Mouse (Mus musculus): Measurements from ENCODE around the gene Olfr1312. TPM values are rescaled to one million over a fixed set of nuclear protein-coding genes. Genes with fewer than 3 reads are reported as not detected.
"Not testable (repeated sequence)": the region's sequence is repeated elsewhere in the genome, so short reads cannot be mapped to it uniquely, and the experiment has no call there.

Gene Olfr1312
- polyA plus RNA-seq (2012; rRNA removed) = not detected in 2 replicates

DNA sequence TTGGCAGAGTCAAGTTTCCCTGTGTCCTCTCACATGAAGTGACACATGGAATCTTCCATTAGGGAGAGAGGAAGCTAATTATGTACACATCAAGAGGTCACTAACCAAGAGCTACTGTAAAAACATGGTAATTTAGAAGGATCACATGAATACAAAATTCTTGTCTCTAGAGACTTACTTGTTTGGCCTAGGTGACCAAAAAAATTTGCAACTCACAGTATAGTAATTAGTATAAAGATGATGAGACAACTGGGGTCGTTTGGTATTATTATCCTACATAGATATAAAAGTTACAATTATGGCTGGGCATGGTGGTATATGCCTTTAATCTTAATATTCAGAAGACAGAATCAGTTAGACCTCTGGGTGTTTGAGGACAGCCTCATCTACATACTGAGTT, at the start of gene Olfr1312:
Gene Olfr1312, minus strand, starts transcription at position 101 of the 400 bp plus-strand sequence.
- Histone ChIP-seq H3K36me3 (ENCODE audit: control insufficient read depth, insufficient read depth, low read length) (no peaks in the 10 kb centered on the region), H3K4me1 (ENCODE audit: control insufficient read depth, insufficient read depth, low read length) (no peaks in the 10 kb centered on the region), H3K27ac (ENCODE audit: control insufficient read depth, insufficient read depth, low read depth, low read length) (no peak within 1 kb of the TSS), H3K27me3 (ENCODE audit: control insufficient read depth, insufficient read depth, low read length) (no peaks in the 10 kb centered on the region), H3K4me3 (ENCODE audit: control insufficient read depth, low read depth, low read length) (no peak within 1 kb of the TSS)
- TF ChIP-seq POLR2A (IDR thresholded peaks at IDR 0.05; ENCODE audit: control insufficient read depth, low read depth, low read length) (no peak), CTCF (IDR thresholded peaks at IDR 0.05; ENCODE audit: control insufficient read depth, insufficient read depth, insufficient replicate concordance, low read depth, low read length) (no peak)

DNA sequence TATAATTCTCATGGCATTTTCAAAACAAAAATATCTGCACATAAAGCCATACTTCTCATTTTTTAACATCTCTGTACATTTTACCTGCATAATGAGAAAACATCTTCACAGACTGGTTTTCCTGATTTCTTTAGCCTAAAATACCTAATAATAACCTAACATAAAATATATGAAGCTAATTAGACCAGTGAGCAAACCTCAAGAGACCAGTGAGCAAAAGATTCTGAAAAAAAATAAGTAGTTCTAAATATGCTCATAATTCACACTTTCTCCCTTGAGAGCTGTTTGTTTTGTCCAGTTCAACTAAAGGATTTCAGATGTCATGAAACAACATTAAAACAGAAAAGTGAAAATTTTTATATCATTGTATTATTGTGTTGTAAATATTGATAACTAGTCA, 46.6 kb upstream of the Olfr1312 start, which contains the start of gene Olfr1314:
Gene Olfr1314, minus strand, starts transcription at position 101 of the 400 bp plus-strand sequence.
- Histone ChIP-seq H3K4me1 (ENCODE audit: control insufficient read depth, insufficient read depth, low read length) (no peaks in the 10 kb centered on the region), H3K4me3 (ENCODE audit: control insufficient read depth, low read depth, low read length) (no peak within 1 kb of the TSS), H3K27me3 (ENCODE audit: control insufficient read depth, insufficient read depth, low read length) (no peaks in the 10 kb centered on the region), H3K27ac (ENCODE audit: control insufficient read depth, insufficient read depth, low read depth, low read length) (no peak within 1 kb of the TSS), H3K36me3 (ENCODE audit: control insufficient read depth, insufficient read depth, low read length) (no peaks in the 10 kb centered on the region)
- TF ChIP-seq POLR2A (IDR thresholded peaks at IDR 0.05; ENCODE audit: control insufficient read depth, low read depth, low read length) (no peak), CTCF (IDR thresholded peaks at IDR 0.05; ENCODE audit: control insufficient read depth, insufficient read depth, insufficient replicate concordance, low read depth, low read length) (no peak)

DNA sequence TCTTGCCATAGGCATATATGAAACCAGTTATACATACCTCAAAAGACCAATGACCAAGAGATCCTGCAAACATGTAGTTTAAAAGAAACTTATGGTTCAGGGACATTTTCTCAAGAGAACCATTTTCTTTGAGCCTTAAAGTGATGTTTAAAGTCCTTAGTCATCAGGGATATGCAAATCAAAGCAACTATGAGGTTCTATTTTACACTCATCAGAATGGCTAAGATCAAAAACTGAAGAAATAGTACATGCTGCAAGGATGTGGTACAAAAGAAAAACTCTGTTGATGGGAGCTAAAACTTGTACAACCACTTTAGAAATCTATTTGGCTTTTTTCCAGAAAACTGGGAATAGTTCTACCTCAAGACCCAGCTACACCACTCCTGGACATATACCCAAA, 27.7 kb upstream of the Olfr1312 start, which contains the start of gene Olfr1313:
Gene Olfr1313, minus strand, starts transcription at position 101 of the 400 bp plus-strand sequence.
- H3K27me3 ChIP-seq (ENCODE audit: control insufficient read depth, insufficient read depth, low read length) = no peaks in the 10 kb centered on the region
- H3K27ac ChIP-seq (ENCODE audit: control insufficient read depth, insufficient read depth, low read depth, low read length) = no peak within 1 kb of the TSS
- H3K36me3 ChIP-seq (ENCODE audit: control insufficient read depth, insufficient read depth, low read length) = no peaks in the 10 kb centered on the region
- H3K4me3 ChIP-seq (ENCODE audit: control insufficient read depth, low read depth, low read length) = no peak within 1 kb of the TSS
- no peak for TF ChIP-seq POLR2A (IDR thresholded peaks at IDR 0.05; ENCODE audit: control insufficient read depth, low read depth, low read length)
- TF ChIP-seq CTCF (IDR thresholded peaks at IDR 0.05; ENCODE audit: control insufficient read depth, insufficient read depth, insufficient replicate concordance, low read depth, low read length) = no peak
- no peaks in the 10 kb centered on the region for H3K4me1 ChIP-seq (ENCODE audit: control insufficient read depth, insufficient read depth, low read length)

DNA sequence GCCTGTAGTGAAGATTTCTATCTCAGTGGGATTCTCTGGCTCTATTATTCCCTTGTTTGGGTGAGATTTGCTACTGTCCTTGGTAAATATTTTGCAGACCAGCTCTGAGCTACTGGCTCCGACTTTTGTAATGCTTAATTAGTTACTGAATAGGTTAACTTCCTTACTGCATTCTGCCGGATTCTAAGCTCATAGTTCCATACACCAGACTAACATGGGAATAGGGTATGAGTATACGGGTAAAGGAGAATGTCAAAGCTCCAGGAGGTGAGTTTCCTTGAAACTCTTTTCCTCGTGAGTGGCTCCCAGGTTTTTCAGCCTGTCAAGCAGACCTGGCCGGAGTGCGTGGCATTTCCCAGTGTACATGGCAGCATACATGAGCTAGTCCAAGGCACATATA, 23.1 kb downstream of the Olfr1312 start:
- H3K36me3 ChIP-seq (ENCODE audit: control insufficient read depth, insufficient read depth, low read length); H3K4me1 ChIP-seq (ENCODE audit: control insufficient read depth, insufficient read depth, low read length); H3K27ac ChIP-seq (ENCODE audit: control insufficient read depth, insufficient read depth, low read depth, low read length); H3K27me3 ChIP-seq (ENCODE audit: control insufficient read depth, insufficient read depth, low read length); H3K4me3 ChIP-seq (ENCODE audit: control insufficient read depth, low read depth, low read length): not testable (repeated sequence)

DNA sequence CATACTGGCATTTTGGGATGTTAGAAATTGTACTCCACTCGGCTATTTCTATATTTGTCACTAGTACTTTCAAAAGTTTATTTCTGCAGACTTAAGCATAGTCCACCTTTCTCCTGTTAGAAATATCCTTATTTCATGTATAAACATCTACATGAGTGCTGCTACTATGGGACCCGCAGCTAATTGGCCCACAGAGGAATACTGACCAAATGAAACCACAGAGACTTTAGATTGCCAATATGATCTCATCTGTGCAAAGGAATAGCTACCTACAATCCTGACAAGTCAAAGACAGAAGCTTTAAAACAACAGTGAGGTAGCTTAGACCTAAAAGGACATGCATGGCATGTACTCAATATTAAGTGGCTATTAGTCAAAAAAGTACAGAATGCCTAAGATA, 25.7 kb downstream of the Olfr1312 start, which contains the start of gene Olfr1311:
Gene Olfr1311, minus strand, starts transcription at position 101 of the 400 bp plus-strand sequence.
- H3K4me3 ChIP-seq (ENCODE audit: control insufficient read depth, low read depth, low read length) = no peak within 1 kb of the TSS
- no peaks in the 10 kb centered on the region for H3K4me1 ChIP-seq (ENCODE audit: control insufficient read depth, insufficient read depth, low read length)
- H3K27me3 ChIP-seq (ENCODE audit: control insufficient read depth, insufficient read depth, low read length) = no peaks in the 10 kb centered on the region
- TF ChIP-seq POLR2A (IDR thresholded peaks at IDR 0.05; ENCODE audit: control insufficient read depth, low read depth, low read length) = no peak
- no peak for TF ChIP-seq CTCF (IDR thresholded peaks at IDR 0.05; ENCODE audit: control insufficient read depth, insufficient read depth, insufficient replicate concordance, low read depth, low read length)
- H3K27ac ChIP-seq (ENCODE audit: control insufficient read depth, insufficient read depth, low read depth, low read length) = no peak within 1 kb of the TSS
- no peaks in the 10 kb centered on the region for H3K36me3 ChIP-seq (ENCODE audit: control insufficient read depth, insufficient read depth, low read length)

DNA sequence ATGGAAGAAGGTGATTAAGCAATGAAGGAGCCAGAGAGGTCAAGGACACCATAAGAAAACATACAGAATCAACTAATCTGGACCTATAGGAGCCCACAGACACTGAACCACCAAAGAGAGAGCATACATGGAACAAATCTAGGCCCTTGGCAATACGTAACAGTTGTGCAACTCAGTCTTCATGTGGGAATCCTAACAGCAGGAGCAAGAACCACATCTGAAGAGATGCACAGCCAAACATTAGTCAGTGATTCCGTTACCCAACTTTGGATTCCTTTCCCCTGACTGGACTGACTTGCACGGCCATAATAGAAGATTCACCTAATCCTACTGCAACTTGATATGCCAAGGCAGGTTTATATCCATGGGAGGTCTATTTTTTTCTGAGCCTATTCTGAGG, 35.1 kb downstream of the Olfr1312 start:
- no peaks in the 10 kb centered on the region for H3K27me3 ChIP-seq (ENCODE audit: control insufficient read depth, insufficient read depth, low read length)
- H3K4me1 ChIP-seq (ENCODE audit: control insufficient read depth, insufficient read depth, low read length) = no peaks in the 10 kb centered on the region

DNA sequence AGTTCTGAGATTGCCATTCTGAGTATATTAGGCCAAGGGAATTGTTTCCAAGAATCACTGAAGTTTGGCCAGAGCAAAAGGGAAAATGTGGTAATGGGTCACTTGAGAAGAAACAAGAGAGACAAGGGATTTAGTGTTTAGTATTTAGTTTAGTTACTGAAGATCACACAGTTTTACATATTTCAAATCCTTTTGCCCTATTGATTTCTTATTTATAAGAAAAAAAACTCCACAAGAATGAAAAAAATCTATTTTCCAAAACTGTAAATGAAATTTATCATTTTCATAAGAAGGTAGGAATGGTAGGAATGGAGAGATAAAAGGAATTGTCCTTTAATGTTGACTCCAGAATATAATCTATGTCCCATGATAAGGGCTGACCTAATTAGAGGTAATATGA, 37.4 kb downstream of the Olfr1312 start, which contains the start of gene Olfr1310:
Gene Olfr1310, minus strand, starts transcription at position 101 of the 400 bp plus-strand sequence.
- Histone ChIP-seq H3K27ac (ENCODE audit: control insufficient read depth, insufficient read depth, low read depth, low read length) (no peak within 1 kb of the TSS), H3K27me3 (ENCODE audit: control insufficient read depth, insufficient read depth, low read length) (no peaks in the 10 kb centered on the region), H3K36me3 (ENCODE audit: control insufficient read depth, insufficient read depth, low read length) (no peaks in the 10 kb centered on the region), H3K4me1 (ENCODE audit: control insufficient read depth, insufficient read depth, low read length) (no peaks in the 10 kb centered on the region), H3K4me3 (ENCODE audit: control insufficient read depth, low read depth, low read length) (no peak within 1 kb of the TSS)
- TF ChIP-seq POLR2A (IDR thresholded peaks at IDR 0.05; ENCODE audit: control insufficient read depth, low read depth, low read length) = no peak
- no peak for TF ChIP-seq CTCF (IDR thresholded peaks at IDR 0.05; ENCODE audit: control insufficient read depth, insufficient read depth, insufficient replicate concordance, low read depth, low read length)

More for the DNA sequence above, 35.1 kb downstream of the Olfr1312 start:
- TF ChIP-seq POLR2A (IDR thresholded peaks at IDR 0.05; ENCODE audit: control insufficient read depth, low read depth, low read length) = no peak
- Histone ChIP-seq H3K27ac (ENCODE audit: control insufficient read depth, insufficient read depth, low read depth, low read length) (no peak overlapping the region), H3K4me3 (ENCODE audit: control insufficient read depth, low read depth, low read length) (no peak overlapping the region), H3K36me3 (ENCODE audit: control insufficient read depth, insufficient read depth, low read length) (no peaks in the 10 kb centered on the region)

DNA sequence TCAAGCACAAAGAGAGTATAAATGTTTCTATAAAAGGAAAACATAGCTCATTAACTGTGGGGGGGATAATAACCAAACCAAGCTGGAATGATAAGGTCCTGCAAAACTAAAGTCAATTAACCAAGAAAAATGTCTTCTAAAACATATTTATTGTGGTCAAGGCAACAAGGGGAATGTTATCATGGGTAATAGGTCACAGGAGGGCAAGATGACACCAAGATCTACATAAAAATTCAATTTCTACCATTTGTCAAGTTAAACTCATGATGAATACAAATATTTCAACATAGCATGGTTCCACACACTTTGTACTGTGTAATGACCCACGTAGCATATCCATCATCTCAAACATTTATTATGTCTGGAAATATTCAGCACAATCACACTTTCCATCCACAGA, 59.9 kb downstream of the Olfr1312 start, which contains the start of gene Olfr1309:
Gene Olfr1309, minus strand, starts transcription at position 101 of the 400 bp plus-strand sequence.
- Histone ChIP-seq H3K27me3 (ENCODE audit: control insufficient read depth, insufficient read depth, low read length) (no peaks in the 10 kb centered on the region), H3K27ac (ENCODE audit: control insufficient read depth, insufficient read depth, low read depth, low read length) (no peak within 1 kb of the TSS), H3K36me3 (ENCODE audit: control insufficient read depth, insufficient read depth, low read length) (no peaks in the 10 kb centered on the region), H3K4me1 (ENCODE audit: control insufficient read depth, insufficient read depth, low read length) (no peaks in the 10 kb centered on the region), H3K4me3 (ENCODE audit: control insufficient read depth, low read depth, low read length) (no peak within 1 kb of the TSS)
- no peak for TF ChIP-seq CTCF (IDR thresholded peaks at IDR 0.05; ENCODE audit: control insufficient read depth, insufficient read depth, insufficient replicate concordance, low read depth, low read length)
- no peak for TF ChIP-seq POLR2A (IDR thresholded peaks at IDR 0.05; ENCODE audit: control insufficient read depth, low read depth, low read length)

Other genes starting within 250 kb of the Olfr1312 start
- gene Olfr1303, start 229.9 kb downstream of the Olfr1312 start, polyA plus RNA-seq (2012; rRNA removed) = not detected in 2 replicates
- not detected in 2 replicates for gene Olfr1305, start 173.1 kb downstream of the Olfr1312 start, polyA plus RNA-seq (2012; rRNA removed)
- gene Olfr1306, start 134.0 kb downstream of the Olfr1312 start, polyA plus RNA-seq (2012; rRNA removed) = not detected in 2 replicates
- gene Olfr1307, start 100.8 kb downstream of the Olfr1312 start, polyA plus RNA-seq (2012; rRNA removed) = not detected in 2 replicates
- gene Olfr1308, start 85.3 kb downstream of the Olfr1312 start, polyA plus RNA-seq (2012; rRNA removed) = not detected in 2 replicates
- not detected in 2 replicates for gene Olfr1309, start 60.0 kb downstream of the Olfr1312 start, polyA plus RNA-seq (2012; rRNA removed)
- gene Olfr1310, start 37.5 kb downstream of the Olfr1312 start, polyA plus RNA-seq (2012; rRNA removed) = not detected in 2 replicates
- not detected in 2 replicates for gene Olfr1311, start 25.8 kb downstream of the Olfr1312 start, polyA plus RNA-seq (2012; rRNA removed)
- not detected in 2 replicates for gene Olfr1313, start 27.6 kb upstream of the Olfr1312 start, polyA plus RNA-seq (2012; rRNA removed)
- gene Olfr1314, start 46.5 kb upstream of the Olfr1312 start, polyA plus RNA-seq (2012; rRNA removed) = not detected in 2 replicates
- gene Olfr1315-ps1, start 65.2 kb upstream of the Olfr1312 start, polyA plus RNA-seq (2012; rRNA removed) = not detected in 2 replicates
- not detected in 2 replicates for gene Olfr1316, start 84.7 kb upstream of the Olfr1312 start, polyA plus RNA-seq (2012; rRNA removed)
- gene Olfr1317, start 90.1 kb upstream of the Olfr1312 start, polyA plus RNA-seq (2012; rRNA removed) = not detected in 2 replicates
- not detected in 2 replicates for gene Olfr1318, start 104.0 kb upstream of the Olfr1312 start, polyA plus RNA-seq (2012; rRNA removed)
- gene Lpcat4, start 189.2 kb upstream of the Olfr1312 start, polyA plus RNA-seq (2012; rRNA removed) = 74.6 and 88.6 TPM in 2 replicates
- 22.6 and 23.7 TPM in 2 replicates for gene Nutm1, start 209.1 kb upstream of the Olfr1312 start, polyA plus RNA-seq (2012; rRNA removed)
- 108 and 121 TPM in 2 replicates for gene Nop10, start 211.7 kb upstream of the Olfr1312 start, polyA plus RNA-seq (2012; rRNA removed)
- gene Slc12a6, start 215.6 kb upstream of the Olfr1312 start, polyA plus RNA-seq (2012; rRNA removed) = 28.8 and 34.1 TPM in 2 replicates
- not detected in 2 replicates for gene Gm21985, start 216.1 kb upstream of the Olfr1312 start, polyA plus RNA-seq (2012; rRNA removed)